Mouse (Mus musculus): ENCODE results near the gene Dohh. TPM values are rescaled to one million over a fixed set of nuclear protein-coding genes. Genes with fewer than 3 reads are reported as not detected.

Dohh gene
- polyA plus RNA-seq, 1 experiment from 2014 or later: 90.4 TPM

DNA sequence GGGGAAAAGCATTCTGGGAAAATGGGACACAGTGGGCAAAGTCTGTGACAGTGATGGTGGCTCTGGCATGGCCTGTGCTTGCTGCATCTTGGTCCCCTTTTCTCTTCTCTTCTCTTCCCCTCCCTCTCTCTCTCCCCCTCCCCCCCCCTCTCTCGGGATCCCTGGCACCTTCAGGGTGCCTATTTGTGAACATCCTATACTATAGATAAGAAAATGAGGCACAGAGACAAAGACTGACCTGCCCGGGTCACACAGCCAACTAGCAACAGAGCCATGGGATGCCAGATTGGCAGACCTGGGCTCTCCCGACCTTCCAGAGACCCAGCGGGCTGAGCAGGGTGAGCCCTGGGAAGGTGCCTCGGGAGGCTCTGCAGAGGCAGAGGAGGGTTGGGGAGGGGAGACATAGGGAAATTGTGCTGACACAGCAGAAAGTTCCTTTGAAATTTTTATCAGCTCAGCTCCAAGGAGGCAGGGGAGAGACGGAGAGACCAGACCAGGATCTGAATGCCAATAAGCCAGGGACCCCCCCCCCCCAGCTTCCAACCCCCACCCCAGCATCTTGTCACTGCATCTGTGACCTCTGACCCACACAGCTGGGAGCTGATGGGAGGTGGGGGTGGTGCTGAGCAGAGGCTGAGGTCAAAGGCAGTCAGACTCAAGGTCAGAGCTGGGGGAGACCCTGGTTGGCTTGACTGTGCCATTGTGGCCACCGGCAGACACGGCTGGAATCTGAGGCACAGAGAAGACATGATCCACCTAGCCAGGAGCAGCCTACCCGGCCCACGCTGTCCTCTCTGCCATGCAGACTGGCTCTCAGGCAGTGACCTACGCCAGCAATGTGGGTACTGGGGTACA lies 34.2 kb downstream of the Dohh start:
- Histone ChIP-seq H3K9ac (no peak overlapping the region), H3K4me2 (no peak overlapping the region), H3K36me3 (replicated peaks) (no peaks in the 10 kb centered on the region), H3K4me3 (no peak overlapping the region), H3K27ac (no peak overlapping the region), H3K27me3 (replicated peaks) (no peaks in the 10 kb centered on the region), H3K9me3 (no peaks in the 10 kb centered on the region), H3K4me1 (peaks cover 34% of the 10 kb centered on the region)
- ATAC-seq (replicated peaks): no peak
- WGBS: 50% methylated on average over 11 of the region's 11 CpGs

GRCm38 (mm10) chr10:81419111-81419928 lies 35.1 kb downstream of the Dohh start:
- Histone ChIP-seq H3K27ac (no peak overlapping the region), H3K36me3 (replicated peaks) (no peaks in the 10 kb centered on the region), H3K9me3 (no peaks in the 10 kb centered on the region), H3K4me3 (no peak overlapping the region), H3K4me2 (no peak overlapping the region), H3K9ac (no peak overlapping the region), H3K4me1 (peaks cover 32% of the 10 kb centered on the region), H3K27me3 (replicated peaks) (no peaks in the 10 kb centered on the region)
- WGBS: 93% methylated on average over 10 of the region's 10 CpGs
- ATAC-seq (replicated peaks): no peak

GRCm38 (mm10) chr10:81420191-81420767 lies 36.1 kb downstream of the Dohh start:
- Histone ChIP-seq H3K4me1 (peaks cover 39% of the 10 kb centered on the region), H3K4me3 (no peak overlapping the region), H3K36me3 (replicated peaks) (no peaks in the 10 kb centered on the region), H3K9ac (no peak overlapping the region), H3K27ac (no peak overlapping the region), H3K9me3 (no peaks in the 10 kb centered on the region), H3K27me3 (replicated peaks) (no peaks in the 10 kb centered on the region; the same call in 1 of the 2 replicates), H3K4me2 (no peak overlapping the region)
- WGBS: 87% methylated on average over 40 of the region's 40 CpGs
- no peak for ATAC-seq (replicated peaks)

DNA sequence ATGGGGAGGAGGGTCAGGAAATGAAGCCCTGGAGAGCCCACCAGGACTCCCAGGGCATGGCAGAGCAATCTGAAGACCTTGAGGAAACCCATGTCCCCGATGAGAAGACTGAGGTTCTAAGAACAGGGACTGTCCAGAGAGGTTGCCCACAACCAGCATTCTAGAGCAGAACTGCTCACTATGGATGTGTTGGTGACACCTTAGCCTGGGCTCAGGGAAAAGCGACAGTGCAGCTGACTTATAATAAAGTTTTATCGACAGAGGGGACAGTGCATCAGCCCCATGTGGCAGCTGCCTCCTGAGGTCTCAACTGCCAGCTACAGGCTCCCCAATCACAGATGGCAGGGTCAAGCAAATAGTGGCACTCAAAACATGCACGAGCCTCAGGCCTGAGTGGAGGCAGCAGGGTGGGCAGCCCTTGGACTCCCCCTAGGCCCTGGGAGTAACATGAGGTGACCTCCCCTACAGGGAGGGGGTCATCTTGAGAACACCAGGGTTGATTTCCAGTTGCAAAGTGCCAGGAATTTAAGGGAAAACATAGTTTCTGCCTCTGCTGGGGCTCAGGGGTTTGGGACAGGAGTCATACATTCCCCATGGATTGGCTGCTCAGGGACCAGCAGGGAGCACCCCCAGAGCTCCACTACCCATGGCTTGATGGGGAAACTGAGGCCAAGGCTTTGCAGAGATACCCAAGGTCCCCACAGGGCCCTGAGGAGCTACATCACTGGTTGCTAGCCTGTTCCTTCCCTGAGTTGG lies 37.0 kb downstream of the Dohh start:
- H3K27me3 ChIP-seq (replicated peaks): no peaks in the 10 kb centered on the region; the same call in none of the 2 replicates
- no peak for ATAC-seq (replicated peaks)

GRCm38 (mm10) chr10:81421797-81422100 lies 37.5 kb downstream of the Dohh start:
- H3K4me2 ChIP-seq: no peak overlapping the region
- peaks cover 48% of the 10 kb centered on the region for H3K4me1 ChIP-seq
- 81% methylated on average over 5 of the region's 5 CpGs for WGBS
- no peak for ATAC-seq (replicated peaks)
- no peaks in the 10 kb centered on the region; the same call in none of the 2 replicates for H3K27me3 ChIP-seq (replicated peaks)
- no peak overlapping the region for H3K9ac ChIP-seq
- H3K4me3 ChIP-seq: no peak overlapping the region
- H3K27ac ChIP-seq: no peak overlapping the region
- H3K36me3 ChIP-seq (replicated peaks): no peaks in the 10 kb centered on the region
- H3K9me3 ChIP-seq: no peaks in the 10 kb centered on the region

More for the DNA sequence above, 37.0 kb downstream of the Dohh start:
- Histone ChIP-seq H3K27ac (no peak overlapping the region), H3K4me2 (no peak overlapping the region), H3K9me3 (no peaks in the 10 kb centered on the region), H3K4me1 (peaks cover 48% of the 10 kb centered on the region), H3K36me3 (replicated peaks) (no peaks in the 10 kb centered on the region), H3K4me3 (no peak overlapping the region), H3K9ac (no peak overlapping the region)
- WGBS: 78% methylated on average over 4 of the region's 4 CpGs

DNA sequence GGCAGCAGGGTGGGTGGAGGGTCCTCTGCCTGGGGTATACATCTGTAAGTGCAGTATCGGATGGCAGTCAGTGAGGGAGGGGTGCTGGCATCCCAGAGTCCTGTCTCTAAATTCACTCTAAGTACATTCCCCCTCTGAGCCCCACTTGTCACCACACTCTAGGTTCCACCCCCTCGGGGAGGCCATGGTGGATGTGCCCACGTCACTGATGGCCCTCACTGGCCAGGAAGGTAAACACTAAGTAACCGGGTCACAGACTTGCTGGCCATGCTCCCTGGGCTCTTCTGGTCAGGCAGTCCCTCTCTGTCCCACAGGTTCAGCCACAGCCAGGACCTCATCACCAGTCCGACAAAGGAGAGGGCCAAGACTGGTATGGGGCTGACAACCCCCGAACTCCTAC lies 38.0 kb downstream of the Dohh start:
- H3K9me3 ChIP-seq: no peaks in the 10 kb centered on the region
- peaks cover under 1% of the 10 kb centered on the region for H3K27me3 ChIP-seq (replicated peaks)
- H3K4me3 ChIP-seq: no peak overlapping the region
- H3K4me1 ChIP-seq: peaks cover 48% of the 10 kb centered on the region
- no peaks in the 10 kb centered on the region for H3K36me3 ChIP-seq (replicated peaks)
- no peak overlapping the region for H3K9ac ChIP-seq
- 85% methylated on average over 6 of the region's 6 CpGs for WGBS
- H3K4me2 ChIP-seq: no peak overlapping the region
- no peak overlapping the region for H3K27ac ChIP-seq
- ATAC-seq (replicated peaks): no peak

GRCm38 (mm10) chr10:81422661-81423217 lies 38.5 kb downstream of the Dohh start:
- Histone ChIP-seq H3K27ac (no peak overlapping the region), H3K4me2 (no peak overlapping the region), H3K9me3 (no peaks in the 10 kb centered on the region), H3K4me1 (peaks cover 46% of the 10 kb centered on the region), H3K4me3 (no peak overlapping the region), H3K27me3 (replicated peaks) (peaks cover 4% of the 10 kb centered on the region), H3K9ac (no peak overlapping the region), H3K36me3 (replicated peaks) (no peaks in the 10 kb centered on the region)
- ATAC-seq (replicated peaks): no peak
- WGBS: 79% methylated on average over 3 of the region's 3 CpGs

GRCm38 (mm10) chr10:81423476-81424245 lies 39.4 kb downstream of the Dohh start:
- H3K4me3 ChIP-seq: no peak overlapping the region
- no peaks in the 10 kb centered on the region for H3K36me3 ChIP-seq (replicated peaks)
- H3K27me3 ChIP-seq (replicated peaks): peaks cover 4% of the 10 kb centered on the region
- WGBS: 76% methylated on average over 4 of the region's 4 CpGs
- H3K9me3 ChIP-seq: no peaks in the 10 kb centered on the region
- H3K4me1 ChIP-seq: peaks cover 40% of the 10 kb centered on the region
- no peak overlapping the region for H3K9ac ChIP-seq
- H3K4me2 ChIP-seq: no peak overlapping the region
- no peak for ATAC-seq (replicated peaks)
- H3K27ac ChIP-seq: no peak overlapping the region

GRCm38 (mm10) chr10:81424246-81425051 lies 40.2 kb downstream of the Dohh start:
- Histone ChIP-seq H3K27me3 (replicated peaks) (peaks cover 4% of the 10 kb centered on the region), H3K36me3 (replicated peaks) (no peaks in the 10 kb centered on the region), H3K9ac (no peak overlapping the region), H3K9me3 (no peaks in the 10 kb centered on the region), H3K27ac (no peak overlapping the region), H3K4me3 (no peak overlapping the region), H3K4me1 (peaks cover 43% of the 10 kb centered on the region), H3K4me2 (no peak overlapping the region)
- WGBS: 11% methylated on average over 25 of the region's 25 CpGs
- ATAC-seq (replicated peaks): no peak

- no peak overlapping the region for H3K27ac ChIP-seq
- no peak for ATAC-seq (replicated peaks)
Observed at GRCm38 (mm10) chr10:81425236-81425850, 41.1 kb downstream of the Dohh start.

More at GRCm38 (mm10) chr10:81425236-81425850, 41.1 kb downstream of the Dohh start:
- peaks cover 46% of the 10 kb centered on the region for H3K4me1 ChIP-seq
- no peaks in the 10 kb centered on the region for H3K36me3 ChIP-seq (replicated peaks)
- 35% methylated on average over 10 of the region's 10 CpGs for WGBS
- H3K27me3 ChIP-seq (replicated peaks): peaks cover 4% of the 10 kb centered on the region
- peak overlapping the region; percentile 61; the same call in 1 of the 2 replicates for H3K4me2 ChIP-seq
- H3K4me3 ChIP-seq: no peak overlapping the region
- no peak overlapping the region for H3K9ac ChIP-seq
- no peaks in the 10 kb centered on the region for H3K9me3 ChIP-seq
